Mouse (Mus musculus) cerebellum, postnatal 36 days (tissue): ENCODE results near the gene Thyn1.

Source experiments
- DNase-seq, 2 experiments: peaks; one replicate each; pipeline ENCODE4 v3.0.0; 2021 to 2022; ENCODE audit warnings: mixed read lengths in 2 of 2

Gene Thyn1

GRCm38 (mm10) chr9:26999461-27000395, at the start of gene Thyn1, which contains the start of gene Acad8:
Gene Thyn1 (plus strand): TSS chr9:26999710.
Gene Acad8 (minus strand): TSS chr9:26999566.
- DNase-seq, result peak; percentile 94

GRCm38 (mm10) chr9:26977754-26978153, 21.8 kb upstream of the Thyn1 start:
- DNase-seq, result no peak

- DNase-seq, result no peak
Observed at GRCm38 (mm10) chr9:26978776-26979175, 20.7 kb upstream of the Thyn1 start.

- DNase-seq, result no peak
Observed at GRCm38 (mm10) chr9:26985090-26985613, 14.4 kb upstream of the Thyn1 start.

- no peak for DNase-seq
Observed at GRCm38 (mm10) chr9:26985668-26986277, 13.7 kb upstream of the Thyn1 start.

- no peak for DNase-seq
Observed at GRCm38 (mm10) chr9:26990181-26990580, 9.3 kb upstream of the Thyn1 start.

- no peak for DNase-seq
Observed at GRCm38 (mm10) chr9:26993118-26993517, 6.4 kb upstream of the Thyn1 start.

- DNase-seq, result no peak
Observed at GRCm38 (mm10) chr9:26993900-26994299, 5.6 kb upstream of the Thyn1 start.

GRCm38 (mm10) chr9:26997062-26997461, 2.4 kb upstream of the Thyn1 start:
- DNase-seq, result no peak

GRCm38 (mm10) chr9:26997501-26997900, 2.0 kb upstream of the Thyn1 start:
- DNase-seq, result no peak

GRCm38 (mm10) chr9:26998669-26999460, 645 bp upstream of the Thyn1 start:
- DNase-seq, result no peak

GRCm38 (mm10) chr9:27005231-27005630, 5.7 kb downstream of the Thyn1 start:
- DNase-seq, result no peak

GRCm38 (mm10) chr9:27005933-27006332, 6.4 kb downstream of the Thyn1 start:
- no peak for DNase-seq

GRCm38 (mm10) chr9:27006866-27007265, 7.4 kb downstream of the Thyn1 start:
- no peak for DNase-seq

GRCm38 (mm10) chr9:27009231-27009630, 9.7 kb downstream of the Thyn1 start:
- no peak for DNase-seq

- DNase-seq, result no peak
Observed at GRCm38 (mm10) chr9:27011572-27011971, 12.1 kb downstream of the Thyn1 start.

- DNase-seq, result no peak
Observed at GRCm38 (mm10) chr9:27018961-27019360, 19.5 kb downstream of the Thyn1 start.

GRCm38 (mm10) chr9:27023681-27024080, 24.2 kb downstream of the Thyn1 start:
- DNase-seq, result no peak

- DNase-seq, result no peak
Observed at GRCm38 (mm10) chr9:27026708-27027107, 27.2 kb downstream of the Thyn1 start.

GRCm38 (mm10) chr9:27029022-27029827, 29.7 kb downstream of the Thyn1 start:
- DNase-seq, result peak; percentile 57 to 60

GRCm38 (mm10) chr9:27029828-27030762, 30.6 kb downstream of the Thyn1 start, which contains the start of the genes Vps26b and Ncapd3:
Gene Vps26b (minus strand): TSS chr9:27030065.
Gene Ncapd3 (plus strand): TSS chr9:27030175.
- DNase-seq, result peak; percentile 95 to 96
